Mouse (Mus musculus) heart, postnatal 0 days (tissue): Measurements from ENCODE around the gene Narfl.

Source experiments
- CTCF ChIP-seq: IDR thresholded peaks from 2 replicates; pipeline ENCODE4 v1.5.1; 2016; ENCODE audit warnings: antibody characterized with exemption, control low read depth, low read depth
- EP300 ChIP-seq: IDR thresholded peaks from 2 replicates; pipeline ENCODE4 v1.6.1; 2016; ENCODE audit warnings: antibody characterized with exemption, low read depth

DNA sequence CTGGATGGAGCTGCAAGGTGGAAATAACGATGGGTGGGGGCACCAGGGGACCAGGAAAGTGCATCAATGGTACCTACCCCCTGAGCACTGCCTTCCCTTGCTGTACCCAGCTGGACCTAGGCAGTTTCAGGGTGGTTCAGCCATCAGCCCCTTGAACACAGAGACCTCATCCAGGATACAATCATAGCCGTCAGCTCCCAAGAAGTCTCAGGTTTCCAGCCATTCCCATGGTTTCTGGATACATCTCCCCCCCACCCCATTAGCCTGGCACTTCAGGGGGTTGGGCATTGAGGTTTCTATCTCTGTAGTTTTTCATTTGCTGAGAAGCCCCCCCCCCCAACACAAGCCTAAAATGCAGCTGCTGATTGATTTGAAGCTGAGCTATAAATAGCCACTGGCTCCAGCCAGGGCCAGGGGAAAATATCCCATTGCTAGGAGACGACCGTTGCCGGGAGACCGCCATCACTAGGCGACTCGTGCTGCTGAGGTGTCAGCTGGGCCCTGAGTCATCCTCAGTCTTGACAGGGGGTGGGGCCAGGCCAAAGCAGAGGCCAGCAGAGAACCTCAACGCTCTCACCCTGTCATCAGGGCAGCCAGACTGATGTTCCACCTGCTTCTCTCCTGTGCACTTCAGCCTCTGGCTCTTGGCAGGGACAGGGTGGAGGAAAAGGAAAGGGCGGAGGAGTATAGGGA, 29.4 kb downstream of the Narfl start:
- TF ChIP-seq CTCF, result no peak
- TF ChIP-seq EP300, result no peak
